Mouse (Mus musculus) hindbrain, embryonic 16.5 days (tissue): ENCODE results near the gene Gm6614. TPM values are rescaled to one million over a fixed set of nuclear protein-coding genes. Genes with fewer than 3 reads are reported as not detected.

Source experiments
- ATAC-seq: fragments of 200-750 bp; cut with Nextera tagmentation; 2 replicates; pipeline ENCODE4 v1.8.0; 2017; ENCODE audit warnings: moderate TSS enrichment, moderate library complexity
- H3K27ac ChIP-seq: fragments of 300-500 bp; sonication (generic); 2 replicates; pipeline ENCODE4 v1.5.1; 2014; ENCODE audit warnings: low read depth, mild to moderate bottlenecking, control low read depth, low read length, moderate library complexity
- H3K27me3 ChIP-seq: fragments of 300-500 bp; sonication (generic); replicated peaks from 2 replicates; pipeline ENCODE4 v1.6.1; 2014; ENCODE audit warnings: low read length; ENCODE audit not compliant: control insufficient read depth, insufficient read depth
- H3K36me3 ChIP-seq: fragments of 300-500 bp; sonication (generic); 2 replicates; pipeline ENCODE4 v1.6.1; 2014; ENCODE audit warnings: mild to moderate bottlenecking, low read length, moderate library complexity, mixed read lengths; ENCODE audit not compliant: control insufficient read depth, insufficient read depth
- H3K4me1 ChIP-seq: fragments of 300-500 bp; sonication (generic); 2 replicates; pipeline ENCODE4 v1.6.1; 2014; ENCODE audit warnings: low read depth, low read length; ENCODE audit not compliant: control insufficient read depth, insufficient read depth
- H3K4me2 ChIP-seq: fragments of 300-500 bp; sonication (generic); 2 replicates; pipeline ENCODE4 v1.6.1; 2014; ENCODE audit warnings: mild to moderate bottlenecking, low read length, control low read depth, moderate library complexity
- H3K4me3 ChIP-seq: fragments of 300-500 bp; sonication (generic); 2 replicates; pipeline ENCODE4 v1.5.1; 2014; ENCODE audit warnings: mild to moderate bottlenecking, low read length, control low read depth, moderate library complexity
- H3K9ac ChIP-seq: fragments of 300-500 bp; sonication (generic); 2 replicates; pipeline ENCODE4 v1.6.1; 2014; ENCODE audit warnings: low read depth, mild to moderate bottlenecking, control low read depth, low read length, moderate library complexity
- H3K9me3 ChIP-seq: fragments of 300-500 bp; sonication (generic); 2 replicates; pipeline ENCODE4 v1.6.1; 2014; ENCODE audit warnings: mild to moderate bottlenecking, low read length, moderate library complexity; ENCODE audit not compliant: control insufficient read depth
- WGBS: fragments of 180-500 bp; shearing (Covaris S2); extraction: QIAGEN DNeasy Blood & Tissue Kit; methylation state at CpG from one replicate; pipeline ENCODE4 v1.1.7; 2014; 5-methylcytosine and 5-hydroxymethylcytosine counted together
- polyA plus RNA-seq: library from polyadenylated mRNA; unstranded; fragments of >200 nt; fragmentation: Nextera tagmentation; extraction: Ambion mirVana; gene quantifications from 2 replicates; pipeline ENCODE4 v1.2.1, GENCODE M21; 2015

Gene Gm6614
- polyA plus RNA-seq, 1 experiment from 2014 or later, result not detected

DNA sequence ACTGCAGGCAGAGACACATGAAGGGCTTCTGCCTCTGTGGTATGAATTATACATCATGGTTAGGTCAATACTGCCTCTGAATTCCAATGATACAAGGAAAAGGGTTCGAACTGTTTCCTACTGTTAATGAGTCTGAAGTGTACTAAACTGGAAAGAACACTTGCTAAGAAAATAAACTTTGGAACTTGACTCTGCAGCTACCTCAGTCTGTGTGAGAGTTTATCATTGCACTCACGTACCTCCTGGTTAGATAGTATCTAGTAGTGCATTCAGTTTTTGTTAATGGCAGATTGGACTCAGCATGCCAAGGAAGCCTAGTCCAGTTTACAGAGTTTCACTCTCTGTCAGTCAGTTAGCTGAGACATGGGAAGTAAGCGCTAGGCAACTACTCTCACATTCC is 26.6 kb downstream of the Gm6614 start:
- H3K4me2 ChIP-seq, result no peak overlapping the region
- H3K4me3 ChIP-seq, result no peak overlapping the region
- no peak overlapping the region for H3K9ac ChIP-seq
- no peaks in the 10 kb centered on the region for H3K9me3 ChIP-seq
- no peaks in the 10 kb centered on the region for H3K4me1 ChIP-seq
- H3K36me3 ChIP-seq, result no peaks in the 10 kb centered on the region
- H3K27me3 ChIP-seq, result no peaks in the 10 kb centered on the region
- ATAC-seq, result no peak
- WGBS, result 81% methylated on average over 3 of the region's 3 CpGs
- H3K27ac ChIP-seq, result no peak overlapping the region

- no peak for ATAC-seq
Observed at GRCm38 (mm10) chr6:141962420-141962819, 48.8 kb downstream of the Gm6614 start.

DNA sequence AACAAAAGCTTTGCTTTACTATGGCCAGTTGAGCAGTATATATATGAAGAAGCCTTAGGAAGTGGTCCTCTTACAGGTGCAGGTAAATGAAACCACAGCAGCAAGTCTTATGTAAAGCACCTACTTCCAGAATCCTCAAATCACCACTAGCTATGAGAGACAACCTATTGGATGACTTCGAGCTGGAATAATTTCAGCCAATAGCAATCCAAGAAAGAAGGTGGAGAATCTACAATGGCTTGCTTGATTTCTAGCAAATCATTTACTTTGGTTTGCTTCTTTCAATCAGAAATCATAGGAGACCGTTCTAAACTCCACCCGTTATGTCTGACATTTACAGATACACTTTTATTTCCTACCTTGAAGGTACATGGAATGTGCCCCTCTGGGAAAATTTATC is 49.4 kb downstream of the Gm6614 start:
- no peaks in the 10 kb centered on the region for H3K4me1 ChIP-seq
- no peaks in the 10 kb centered on the region for H3K36me3 ChIP-seq
- H3K27ac ChIP-seq, result no peak overlapping the region
- ATAC-seq, result no peak
- no peak overlapping the region for H3K4me3 ChIP-seq
- no peaks in the 10 kb centered on the region for H3K27me3 ChIP-seq
- no peaks in the 10 kb centered on the region for H3K9me3 ChIP-seq
- no peak overlapping the region for H3K4me2 ChIP-seq
- no peak overlapping the region for H3K9ac ChIP-seq
- WGBS, result 94% methylated on average over 3 of the region's 3 CpGs

More at GRCm38 (mm10) chr6:141962420-141962819, 48.8 kb downstream of the Gm6614 start:
- Histone ChIP-seq H3K4me1 (no peaks in the 10 kb centered on the region), H3K36me3 (no peaks in the 10 kb centered on the region), H3K27me3 (no peaks in the 10 kb centered on the region), H3K4me3 (no peak overlapping the region), H3K4me2 (no peak overlapping the region), H3K9me3 (no peaks in the 10 kb centered on the region), H3K9ac (no peak overlapping the region), H3K27ac (no peak overlapping the region)
- WGBS, result 91% methylated on average over 1 of the region's 1 CpGs

- Histone ChIP-seq H3K4me3 (no peak overlapping the region), H3K27me3 (no peaks in the 10 kb centered on the region), H3K9ac (no peak overlapping the region), H3K36me3 (no peaks in the 10 kb centered on the region), H3K27ac (no peak overlapping the region), H3K4me1 (no peaks in the 10 kb centered on the region), H3K9me3 (no peaks in the 10 kb centered on the region), H3K4me2 (no peak overlapping the region)
- 82% methylated on average over 5 of the region's 5 CpGs for WGBS
- no peak for ATAC-seq
Observed at GRCm38 (mm10) chr6:141960482-141960881, 50.7 kb downstream of the Gm6614 start.

DNA sequence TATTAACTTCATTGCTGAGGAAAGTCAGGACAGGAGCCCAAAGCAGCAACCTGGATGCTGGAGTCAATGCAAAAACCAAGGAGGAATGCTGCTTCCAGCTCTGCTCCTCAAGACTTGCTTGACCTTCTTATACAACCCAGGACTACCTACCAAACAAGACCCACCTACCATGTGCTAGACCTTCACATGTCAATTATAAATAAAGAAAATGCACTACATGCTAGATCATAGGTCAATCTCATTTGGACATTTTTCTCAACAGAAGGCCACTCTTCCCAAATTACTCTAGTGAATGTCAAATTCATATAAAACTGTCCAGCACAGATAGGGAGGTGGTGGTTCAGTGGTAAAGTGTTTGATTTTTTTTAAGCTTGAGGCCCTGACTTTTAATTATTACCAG is 64.4 kb downstream of the Gm6614 start, which contains the start of gene Slco1a1:
TSS of gene Slco1a1 (minus strand) at position 101 of the 400 bp plus-strand sequence.
- no peak within 1 kb of the TSS for H3K4me2 ChIP-seq
- ATAC-seq, result no peak

GRCm38 (mm10) chr6:141940451-141940850 is 70.8 kb downstream of the Gm6614 start:
- WGBS, result 86% methylated on average over 1 of the region's 1 CpGs
- no peaks in the 10 kb centered on the region for H3K4me1 ChIP-seq
- H3K27me3 ChIP-seq, result no peaks in the 10 kb centered on the region
- no peaks in the 10 kb centered on the region for H3K36me3 ChIP-seq
- no peak overlapping the region for H3K4me3 ChIP-seq
- no peak overlapping the region for H3K4me2 ChIP-seq
- H3K9me3 ChIP-seq, result no peaks in the 10 kb centered on the region
- no peak overlapping the region for H3K9ac ChIP-seq
- H3K27ac ChIP-seq, result no peak overlapping the region
- no peak for ATAC-seq

More for the DNA sequence above, 64.4 kb downstream of the Gm6614 start, which contains the start of gene Slco1a1:
- no peaks in the 10 kb centered on the region for H3K4me1 ChIP-seq
- no peaks in the 10 kb centered on the region for H3K36me3 ChIP-seq
- H3K9me3 ChIP-seq, result no peaks in the 10 kb centered on the region
- H3K27ac ChIP-seq, result no peak within 1 kb of the TSS
- no peaks in the 10 kb centered on the region for H3K27me3 ChIP-seq
- H3K4me3 ChIP-seq, result no peak within 1 kb of the TSS
- no peak within 1 kb of the TSS for H3K9ac ChIP-seq

Other genes starting within 250 kb of the Gm6614 start
- not detected in 2 replicates for gene Gm5724, start 237.6 kb downstream of the Gm6614 start, polyA plus RNA-seq
- 4.9 and 8.0 TPM in 2 replicates for gene Slco1a4, start 155.2 kb downstream of the Gm6614 start, polyA plus RNA-seq
- gene Slco1a1, start 64.5 kb downstream of the Gm6614 start, polyA plus RNA-seq, result not detected in 2 replicates
- 0.69 TPM in 1 of 2 replicates, not detected in the other for gene Slco1a6, start 197.1 kb upstream of the Gm6614 start, polyA plus RNA-seq